Mouse (Mus musculus) embryonic facial prominence, embryonic 12.5 days (tissue): Measurements from ENCODE around the gene Lysmd3. TPM values are rescaled to one million over a fixed set of nuclear protein-coding genes. Genes with fewer than 3 reads are reported as not detected.

Experiments used
- ATAC-seq: fragments of 200-750 bp; cut with Nextera tagmentation; 2 replicates; pipeline ENCODE4 v1.8.0; 2017; ENCODE audit not compliant: insufficient number of reproducible peaks, insufficient read depth, low FRiP score, low TSS enrichment
- H3K27ac ChIP-seq: fragments of 300-500 bp; sonication (generic); 2 replicates; pipeline ENCODE4 v1.5.1; 2016; ENCODE audit warnings: mild to moderate bottlenecking
- H3K27me3 ChIP-seq: fragments of 300-500 bp; sonication (generic); 2 replicates; pipeline ENCODE4 v1.6.1; 2016; ENCODE audit warnings: mild to moderate bottlenecking, moderate library complexity
- H3K36me3 ChIP-seq: fragments of 300-500 bp; sonication (generic); 2 replicates; pipeline ENCODE4 v1.6.1; 2016; ENCODE audit warnings: mild to moderate bottlenecking
- H3K4me1 ChIP-seq: fragments of 300-500 bp; sonication (generic); 2 replicates; pipeline ENCODE4 v1.6.1; 2016
- H3K4me2 ChIP-seq: fragments of 300-500 bp; sonication (generic); replicated peaks from 2 replicates; pipeline ENCODE4 v1.6.1; 2016; ENCODE audit warnings: mild to moderate bottlenecking, moderate library complexity
- H3K4me3 ChIP-seq: fragments of 300-500 bp; sonication (generic); 2 replicates; pipeline ENCODE4 v1.5.1; 2016; ENCODE audit warnings: mild to moderate bottlenecking
- H3K9ac ChIP-seq: fragments of 300-500 bp; sonication (generic); 2 replicates; pipeline ENCODE4 v1.6.1; 2016; ENCODE audit warnings: mild to moderate bottlenecking, moderate library complexity
- H3K9me3 ChIP-seq: fragments of 300-500 bp; sonication (generic); 2 replicates; pipeline ENCODE4 v1.6.1; 2016; ENCODE audit warnings: mild to moderate bottlenecking, moderate library complexity
- WGBS: fragments of 180-500 bp; shearing (Covaris S2); methylation state at CpG from one replicate; pipeline ENCODE4 v1.1.7; 2016; 5-methylcytosine and 5-hydroxymethylcytosine counted together
- polyA plus RNA-seq: library from polyadenylated mRNA; unstranded; fragments of >200 nt; fragmentation: Nextera tagmentation; extraction: Ambion mirVana; gene quantifications from 2 replicates; pipeline ENCODE4 v1.2.1, GENCODE M21; 2016

The Lysmd3 gene
- polyA plus RNA-seq, 1 experiment from 2014 or later, result 33.0 TPM

DNA sequence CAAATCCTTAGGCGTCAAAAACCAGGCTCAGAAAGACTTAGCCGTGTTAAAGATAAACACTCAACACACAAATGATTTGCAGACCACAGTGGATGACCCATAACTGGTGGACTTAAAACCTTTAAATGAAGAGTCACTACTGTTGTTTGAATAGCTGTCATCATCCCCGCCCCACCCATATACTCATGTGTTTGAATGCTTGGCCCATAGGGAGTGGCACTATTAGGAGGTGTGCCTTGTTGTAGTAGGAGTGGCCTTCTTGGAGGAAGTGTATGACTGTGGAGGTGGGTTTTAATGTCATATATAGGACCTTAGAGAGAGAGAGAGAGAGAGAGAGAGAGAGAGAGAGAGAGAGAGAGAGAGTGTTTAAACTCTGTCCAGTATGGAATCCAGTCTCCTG is 25.6 kb downstream of the Lysmd3 start:
- ATAC-seq, result no peak

DNA sequence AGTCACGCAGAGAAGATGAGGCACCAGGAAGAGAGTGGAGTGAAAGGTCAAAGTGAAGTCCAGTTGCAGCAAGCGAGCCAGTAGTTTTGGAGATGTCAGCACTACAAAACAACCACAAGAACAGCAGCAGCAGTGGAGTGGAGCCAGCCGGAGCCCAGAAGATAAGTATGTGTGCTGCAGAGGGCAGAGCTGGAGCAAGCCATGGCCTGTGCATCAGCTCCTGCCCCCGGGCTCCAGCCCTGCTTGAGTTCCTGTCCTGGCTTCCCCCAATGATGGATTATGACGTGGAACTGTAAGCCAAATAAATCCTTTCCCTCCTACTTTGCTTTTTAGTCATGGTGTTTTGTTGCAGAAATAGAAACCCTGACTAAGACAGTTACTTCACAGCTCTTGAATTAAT is 26.8 kb downstream of the Lysmd3 start:
- no peak for ATAC-seq
- Histone ChIP-seq H3K4me1 (0 out of 2 replicates have a peak, but pooled peaks cover 5% of the 10 kb centered on the region), H3K9ac (no peak overlapping the region), H3K4me3 (no peak overlapping the region), H3K27me3 (no peaks in the 10 kb centered on the region), H3K9me3 (no peaks in the 10 kb centered on the region), H3K27ac (no peak overlapping the region), H3K4me2 (no peak overlapping the region), H3K36me3 (peaks cover 7% of the 10 kb centered on the region; the same call in 1 of the 2 replicates)
- WGBS, result 79% methylated on average over 5 of the region's 5 CpGs

More for the DNA sequence above, 25.6 kb downstream of the Lysmd3 start:
- no peak overlapping the region for H3K9ac ChIP-seq
- no peak overlapping the region for H3K27ac ChIP-seq
- H3K4me1 ChIP-seq, result 0 out of 2 replicates have a peak, but pooled peaks cover 5% of the 10 kb centered on the region
- H3K27me3 ChIP-seq, result no peaks in the 10 kb centered on the region
- WGBS, result 90% methylated on average over 3 of the region's 3 CpGs
- no peak overlapping the region for H3K4me3 ChIP-seq
- peaks cover 7% of the 10 kb centered on the region; the same call in 1 of the 2 replicates for H3K36me3 ChIP-seq
- H3K9me3 ChIP-seq, result no peaks in the 10 kb centered on the region
- no peak overlapping the region for H3K4me2 ChIP-seq

DNA sequence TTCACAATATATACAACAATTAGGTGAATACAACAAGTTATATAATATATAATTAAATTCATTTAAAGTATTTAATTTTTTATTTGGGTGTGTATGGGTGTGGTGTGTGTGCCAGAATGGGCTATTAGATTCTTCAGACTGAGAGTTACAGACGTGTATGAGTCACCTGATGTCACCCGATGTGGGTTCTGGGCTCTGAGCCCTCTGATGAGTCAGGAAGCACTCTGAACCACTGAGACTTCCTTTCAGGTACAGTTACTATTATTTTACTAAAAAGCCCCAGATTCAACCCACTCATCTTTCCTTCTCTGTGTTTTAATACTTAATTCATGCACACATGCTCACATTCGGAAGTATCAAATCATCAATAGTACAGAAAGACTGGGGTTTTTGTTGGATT is 27.4 kb downstream of the Lysmd3 start:
- Histone ChIP-seq H3K4me1 (0 out of 2 replicates have a peak, but pooled peaks cover 5% of the 10 kb centered on the region), H3K36me3 (peaks cover 7% of the 10 kb centered on the region; the same call in 1 of the 2 replicates), H3K4me2 (no peak overlapping the region), H3K27me3 (no peaks in the 10 kb centered on the region), H3K4me3 (no peak overlapping the region), H3K9me3 (no peaks in the 10 kb centered on the region), H3K27ac (no peak overlapping the region), H3K9ac (no peak overlapping the region)
- WGBS, result 93% methylated on average over 3 of the region's 3 CpGs
- no peak for ATAC-seq

- no peaks in the 10 kb centered on the region for H3K4me1 ChIP-seq
- H3K9me3 ChIP-seq, result no peaks in the 10 kb centered on the region
- 90% methylated on average over 3 of the region's 3 CpGs for WGBS
- H3K27me3 ChIP-seq, result no peaks in the 10 kb centered on the region
- H3K9ac ChIP-seq, result no peak overlapping the region
- no peak for ATAC-seq
- no peaks in the 10 kb centered on the region for H3K36me3 ChIP-seq
- H3K4me2 ChIP-seq, result no peak overlapping the region
- no peak overlapping the region for H3K27ac ChIP-seq
- H3K4me3 ChIP-seq, result no peak overlapping the region
These were observed 32.1 kb downstream of the Lysmd3 start for GRCm38 (mm10) chr13:81689587-81689986.

GRCm38 (mm10) chr13:81690477-81690876 is 33.0 kb downstream of the Lysmd3 start:
- Histone ChIP-seq H3K9me3 (no peaks in the 10 kb centered on the region), H3K36me3 (no peaks in the 10 kb centered on the region), H3K27me3 (no peaks in the 10 kb centered on the region), H3K27ac (no peak overlapping the region), H3K9ac (no peak overlapping the region), H3K4me1 (no peaks in the 10 kb centered on the region), H3K4me2 (no peak overlapping the region), H3K4me3 (no peak overlapping the region)
- no peak for ATAC-seq
- WGBS, result 85% methylated on average over 10 of the region's 10 CpGs

- no peaks in the 10 kb centered on the region for H3K36me3 ChIP-seq
- ATAC-seq, result no peak
- no peak overlapping the region for H3K9ac ChIP-seq
- no peaks in the 10 kb centered on the region for H3K27me3 ChIP-seq
- WGBS, result 62% methylated on average over 9 of the region's 9 CpGs
- H3K4me1 ChIP-seq, result no peaks in the 10 kb centered on the region
- H3K9me3 ChIP-seq, result no peaks in the 10 kb centered on the region
- no peak overlapping the region for H3K4me3 ChIP-seq
- no peak overlapping the region for H3K27ac ChIP-seq
- no peak overlapping the region for H3K4me2 ChIP-seq
These were observed 34.1 kb downstream of the Lysmd3 start for GRCm38 (mm10) chr13:81691606-81692005.

DNA sequence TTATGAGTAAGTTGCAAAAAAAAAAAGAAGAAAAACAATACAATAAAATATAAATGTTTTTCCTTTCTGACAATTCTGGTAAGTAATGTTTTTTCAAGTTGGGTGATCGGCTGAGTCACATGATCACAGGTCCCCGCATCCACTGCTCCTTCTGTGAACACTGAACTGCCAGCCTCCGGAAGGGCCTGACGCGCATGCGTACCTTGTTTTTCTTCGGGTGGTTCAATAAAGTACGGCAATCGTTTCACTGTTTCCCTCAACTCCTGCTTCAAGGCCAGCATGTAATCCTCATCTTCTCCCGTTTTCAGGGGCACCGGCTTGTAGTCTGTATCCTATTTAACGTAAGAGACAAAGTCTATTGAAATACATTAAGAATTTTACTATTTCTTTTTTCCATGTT is 37.0 kb downstream of the Lysmd3 start:
- no peak overlapping the region for H3K4me3 ChIP-seq
- no peak for ATAC-seq
- H3K4me2 ChIP-seq, result no peak overlapping the region
- no peaks in the 10 kb centered on the region for H3K36me3 ChIP-seq
- H3K4me1 ChIP-seq, result no peaks in the 10 kb centered on the region
- H3K27ac ChIP-seq, result no peak overlapping the region
- no peaks in the 10 kb centered on the region for H3K9me3 ChIP-seq
- WGBS, result 95% methylated on average over 12 of the region's 12 CpGs
- no peaks in the 10 kb centered on the region for H3K27me3 ChIP-seq
- no peak overlapping the region for H3K9ac ChIP-seq

GRCm38 (mm10) chr13:81703148-81703547 is 45.7 kb downstream of the Lysmd3 start:
- Histone ChIP-seq H3K9me3 (no peaks in the 10 kb centered on the region), H3K9ac (no peak overlapping the region), H3K4me1 (no peaks in the 10 kb centered on the region; the same call in 1 of the 2 replicates), H3K27ac (no peak overlapping the region), H3K36me3 (no peaks in the 10 kb centered on the region), H3K4me3 (no peak overlapping the region), H3K27me3 (no peaks in the 10 kb centered on the region), H3K4me2 (no peak overlapping the region)
- 79% methylated on average over 7 of the region's 7 CpGs for WGBS
- ATAC-seq, result no peak

DNA sequence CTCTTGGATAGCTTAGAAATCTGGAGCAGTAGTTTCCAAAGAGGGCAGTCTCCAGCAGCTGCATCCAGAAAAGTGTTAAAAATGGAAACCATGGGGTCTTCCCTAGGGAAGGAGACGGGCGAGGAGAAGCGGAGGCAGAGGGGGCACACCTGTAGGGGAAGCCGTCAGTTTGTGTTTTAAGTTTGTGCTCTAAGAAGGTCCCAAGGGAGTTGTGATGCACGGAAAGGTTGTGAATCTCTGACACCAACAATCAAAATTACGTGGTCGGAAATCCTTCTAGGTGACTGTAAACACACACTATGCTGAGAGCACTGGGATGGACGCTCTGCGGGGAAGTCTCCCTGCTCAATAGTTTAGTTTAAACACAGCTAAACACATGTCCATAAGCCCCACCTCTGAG is 46.2 kb downstream of the Lysmd3 start:
- no peaks in the 10 kb centered on the region for H3K27me3 ChIP-seq
- no peaks in the 10 kb centered on the region for H3K36me3 ChIP-seq
- no peak overlapping the region for H3K4me2 ChIP-seq
- no peaks in the 10 kb centered on the region for H3K9me3 ChIP-seq
- no peak overlapping the region for H3K4me3 ChIP-seq
- H3K27ac ChIP-seq, result no peak overlapping the region
- WGBS, result 80% methylated on average over 9 of the region's 9 CpGs
- H3K9ac ChIP-seq, result no peak overlapping the region
- no peak for ATAC-seq
- H3K4me1 ChIP-seq, result no peaks in the 10 kb centered on the region; the same call in 1 of the 2 replicates

- Histone ChIP-seq H3K36me3 (no peaks in the 10 kb centered on the region), H3K27ac (no peak overlapping the region), H3K4me1 (no peaks in the 10 kb centered on the region; the same call in 1 of the 2 replicates), H3K9me3 (no peaks in the 10 kb centered on the region), H3K9ac (no peak overlapping the region), H3K4me2 (no peak overlapping the region), H3K4me3 (no peak overlapping the region), H3K27me3 (no peaks in the 10 kb centered on the region)
- no peak for ATAC-seq
- WGBS, result 94% methylated on average over 5 of the region's 5 CpGs
These were observed 48.8 kb downstream of the Lysmd3 start for GRCm38 (mm10) chr13:81706311-81706710.

DNA sequence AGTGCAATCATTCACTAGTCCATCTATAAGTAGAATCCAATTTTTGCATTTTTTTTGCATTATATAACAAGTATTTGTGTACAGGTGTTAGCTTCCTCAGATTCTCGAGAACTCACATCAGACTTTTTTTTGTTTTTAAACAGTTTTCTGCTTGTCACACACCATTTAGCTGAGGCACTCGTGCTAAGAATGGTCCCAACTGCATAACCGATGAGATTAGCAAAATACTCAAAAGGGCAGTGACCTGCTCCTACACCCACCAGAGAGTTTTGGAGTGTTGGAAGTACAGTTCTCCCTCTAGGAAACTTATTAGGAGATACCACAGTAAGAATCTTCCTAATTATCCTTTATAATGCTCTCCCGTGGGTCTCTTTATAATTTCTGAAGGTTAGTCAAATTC is 52.3 kb downstream of the Lysmd3 start:
- no peaks in the 10 kb centered on the region for H3K4me1 ChIP-seq
- WGBS, result 32% methylated on average over 4 of the region's 4 CpGs
- no peaks in the 10 kb centered on the region for H3K9me3 ChIP-seq
- H3K4me2 ChIP-seq, result peak overlapping the region; percentile 100
- H3K27ac ChIP-seq, result no peak overlapping the region
- ATAC-seq, result no peak
- H3K9ac ChIP-seq, result peak overlapping the region; percentile 67; the same call in 1 of the 2 replicates
- H3K27me3 ChIP-seq, result peaks cover 2% of the 10 kb centered on the region; the same call in 1 of the 2 replicates
- no peaks in the 10 kb centered on the region for H3K36me3 ChIP-seq
- peak overlapping the region; percentile 81 for H3K4me3 ChIP-seq

DNA sequence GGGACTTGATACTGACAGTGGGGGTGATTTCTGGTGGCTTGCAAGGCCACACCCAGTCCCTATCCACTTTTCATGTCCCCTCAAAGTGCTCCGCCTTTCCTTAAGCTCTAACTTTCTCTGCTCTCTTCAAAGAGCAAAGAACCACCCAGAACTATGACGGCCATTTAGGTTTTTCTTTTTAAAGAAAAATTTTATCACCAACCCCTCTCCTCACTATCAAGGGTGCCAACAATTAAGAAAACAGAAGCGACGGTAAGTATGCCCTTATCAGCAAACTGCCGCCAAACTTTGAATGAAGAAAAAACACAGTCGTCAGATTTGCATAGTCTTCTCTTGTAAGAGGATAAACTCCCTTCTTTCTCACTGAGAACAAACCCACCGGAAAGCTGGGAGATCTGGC is 52.8 kb downstream of the Lysmd3 start:
- peak overlapping the region; percentile 81 for H3K4me3 ChIP-seq
- peak overlapping the region; percentile 100 for H3K4me2 ChIP-seq
- H3K9me3 ChIP-seq, result no peaks in the 10 kb centered on the region
- ATAC-seq, result no peak
- H3K27me3 ChIP-seq, result peaks cover 2% of the 10 kb centered on the region; the same call in 1 of the 2 replicates
- no peak overlapping the region for H3K27ac ChIP-seq
- no peaks in the 10 kb centered on the region for H3K36me3 ChIP-seq
- H3K4me1 ChIP-seq, result no peaks in the 10 kb centered on the region
- 0% methylated on average over 7 of the region's 7 CpGs for WGBS
- H3K9ac ChIP-seq, result peak overlapping the region; percentile 67
